Mouse (Mus musculus): ENCODE data around the gene Fam129c. TPM values are rescaled to one million over a fixed set of nuclear protein-coding genes. Genes with fewer than 3 reads are reported as not detected.
A peak's percentile ranks its signal among the peaks of the same experiment; 100 is the strongest.

Fam129c gene
- polyA plus RNA-seq, 1 experiment from 2014 or later: 3.6 TPM

DNA sequence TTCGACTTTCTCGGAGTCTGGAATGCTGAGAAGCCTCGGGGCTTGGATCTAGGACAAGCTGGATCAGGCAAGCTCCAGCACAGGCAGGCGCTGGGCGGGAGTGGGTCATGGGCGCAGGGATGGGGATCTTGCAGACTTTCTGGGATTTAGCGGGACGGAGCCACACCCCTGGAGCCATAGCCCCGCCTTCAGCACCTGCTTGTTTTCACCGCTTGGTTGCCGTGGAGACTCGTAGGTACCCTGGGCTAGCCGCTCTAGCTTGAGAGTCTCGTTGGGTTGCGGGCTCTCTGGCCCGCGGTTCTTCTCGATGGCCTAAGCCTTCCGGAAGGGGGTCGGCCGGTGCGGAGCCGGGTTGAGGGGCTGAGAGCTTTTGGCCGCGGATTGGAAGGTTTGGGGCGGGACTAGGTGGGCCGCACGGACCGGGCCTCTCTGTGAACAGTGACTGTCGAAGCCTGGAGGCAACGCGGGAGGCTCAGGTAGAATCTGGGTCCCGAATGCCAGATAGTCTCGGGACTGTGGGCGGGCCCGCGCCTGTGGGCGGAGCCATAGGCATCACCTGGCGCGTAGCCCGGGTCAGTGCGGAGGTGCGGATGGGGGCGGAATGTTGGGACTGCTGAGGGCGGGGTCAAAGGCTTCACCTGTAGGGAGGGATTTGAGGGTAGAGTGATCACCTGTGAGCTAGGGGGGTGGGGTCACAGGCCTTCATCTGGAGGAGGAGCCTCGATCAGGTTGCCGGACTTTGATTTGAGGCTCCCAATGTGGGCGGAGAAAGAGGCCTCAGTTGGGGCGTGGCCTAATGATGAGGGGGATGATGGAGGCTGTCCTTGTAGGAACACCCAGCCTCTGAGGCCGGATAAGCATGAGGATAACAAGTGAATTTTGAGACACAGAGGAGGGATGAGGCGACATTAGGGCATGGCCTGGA, 27.8 kb upstream of the Fam129c start:
- under 1% methylated on average over 51 of the region's 51 CpGs for WGBS
- Histone ChIP-seq H3K27me3 (ENCODE audit: control insufficient read depth, insufficient read depth, low read length) (peaks cover 9% of the 10 kb centered on the region), H3K36me3 (ENCODE audit: control insufficient read depth, insufficient read depth, low read length) (no peaks in the 10 kb centered on the region), H3K4me1 (ENCODE audit: control insufficient read depth, insufficient read depth, low read length) (peaks cover 9% of the 10 kb centered on the region; the same call in 1 of the 2 replicates), H3K4me3 (ENCODE audit: low read depth, low read length) (peak overlapping the region; percentile 67), H3K9ac (ENCODE audit: low read length) (peak overlapping the region; percentile 51), H3K27ac (ENCODE audit: low read depth, low read length) (0 out of 2 replicates have a peak overlapping the region, but pooled peaks have one; percentile 14), H3K4me2 (ENCODE audit: low read depth) (peak overlapping the region; percentile 87), H3K9me3 (ENCODE audit: control insufficient read depth, low read length) (no peaks in the 10 kb centered on the region)
- DNase-seq (ENCODE audit: low spot score) (peak; percentile 90), ATAC-seq (ENCODE audit: insufficient read depth, low FRiP score, low TSS enrichment) (peak; percentile 87)

DNA sequence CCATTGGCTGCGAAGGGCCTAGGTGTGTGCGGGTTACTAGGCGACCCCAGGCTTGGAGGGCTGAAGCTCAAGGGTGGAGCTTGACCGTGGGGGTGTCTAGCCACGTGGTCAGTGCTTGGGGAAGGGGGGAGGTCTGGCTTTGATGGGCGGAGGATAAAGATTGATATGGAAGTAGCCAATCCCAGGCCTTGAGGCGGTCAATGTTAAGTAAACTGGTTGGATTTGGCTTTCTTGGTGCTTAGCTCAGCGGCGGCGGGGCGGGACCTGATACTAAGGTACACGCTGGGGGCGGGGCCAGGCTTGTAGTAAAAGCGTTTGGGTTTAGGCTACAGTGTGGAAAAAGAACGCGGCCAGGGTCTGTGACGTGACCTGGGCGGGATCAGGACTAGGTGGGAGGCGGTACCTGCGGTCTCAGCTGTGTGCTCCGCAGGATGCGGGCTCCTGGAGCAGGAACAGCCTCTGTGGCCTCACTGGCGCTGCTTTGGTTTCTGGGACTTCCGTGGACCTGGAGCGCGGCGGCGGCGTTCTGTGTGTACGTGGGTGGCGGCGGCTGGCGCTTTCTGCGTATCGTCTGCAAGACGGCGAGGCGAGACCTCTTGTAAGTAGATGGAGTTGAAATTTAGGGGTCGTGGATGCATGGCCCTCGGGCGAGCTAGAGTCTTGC, 27.0 kb upstream of the Fam129c start:
- H3K4me3 ChIP-seq (ENCODE audit: low read depth, low read length): peak overlapping the region; percentile 67
- H3K27ac ChIP-seq (ENCODE audit: low read depth, low read length): 0 out of 2 replicates have a peak overlapping the region, but pooled peaks have one; percentile 14
- no peaks in the 10 kb centered on the region for H3K36me3 ChIP-seq (ENCODE audit: control insufficient read depth, insufficient read depth, low read length)
- peaks cover 9% of the 10 kb centered on the region for H3K27me3 ChIP-seq (ENCODE audit: control insufficient read depth, insufficient read depth, low read length)
- H3K9ac ChIP-seq (ENCODE audit: low read length): peak overlapping the region; percentile 51
- peaks cover 9% of the 10 kb centered on the region; the same call in 1 of the 2 replicates for H3K4me1 ChIP-seq (ENCODE audit: control insufficient read depth, insufficient read depth, low read length)
- ATAC-seq (ENCODE audit: insufficient read depth, low FRiP score, low TSS enrichment) (peak; percentile 84), DNase-seq (ENCODE audit: low spot score) (peak; percentile 85)
- no peaks in the 10 kb centered on the region for H3K9me3 ChIP-seq (ENCODE audit: control insufficient read depth, low read length)
- under 1% methylated on average over 41 of the region's 41 CpGs for WGBS
- peak overlapping the region; percentile 87 for H3K4me2 ChIP-seq (ENCODE audit: low read depth)

- Histone ChIP-seq H3K27ac (ENCODE audit: low read depth, low read length) (no peak overlapping the region), H3K36me3 (ENCODE audit: control insufficient read depth, insufficient read depth, low read length) (no peaks in the 10 kb centered on the region), H3K9me3 (ENCODE audit: control insufficient read depth, low read length) (no peaks in the 10 kb centered on the region), H3K4me3 (ENCODE audit: low read depth, low read length) (no peak overlapping the region), H3K4me1 (ENCODE audit: control insufficient read depth, insufficient read depth, low read length) (peaks cover 9% of the 10 kb centered on the region; the same call in 1 of the 2 replicates), H3K27me3 (ENCODE audit: control insufficient read depth, insufficient read depth, low read length) (peaks cover 9% of the 10 kb centered on the region), H3K9ac (ENCODE audit: low read length) (no peak overlapping the region), H3K4me2 (ENCODE audit: low read depth) (no peak overlapping the region)
- ATAC-seq (ENCODE audit: insufficient read depth, low FRiP score, low TSS enrichment) (no peak), DNase-seq (ENCODE audit: low spot score) (no peak)
- WGBS: 88% methylated on average over 2 of the region's 2 CpGs
Observed at GRCm38 (mm10) chr8:71572077-71572476, 25.4 kb upstream of the Fam129c start.

DNA sequence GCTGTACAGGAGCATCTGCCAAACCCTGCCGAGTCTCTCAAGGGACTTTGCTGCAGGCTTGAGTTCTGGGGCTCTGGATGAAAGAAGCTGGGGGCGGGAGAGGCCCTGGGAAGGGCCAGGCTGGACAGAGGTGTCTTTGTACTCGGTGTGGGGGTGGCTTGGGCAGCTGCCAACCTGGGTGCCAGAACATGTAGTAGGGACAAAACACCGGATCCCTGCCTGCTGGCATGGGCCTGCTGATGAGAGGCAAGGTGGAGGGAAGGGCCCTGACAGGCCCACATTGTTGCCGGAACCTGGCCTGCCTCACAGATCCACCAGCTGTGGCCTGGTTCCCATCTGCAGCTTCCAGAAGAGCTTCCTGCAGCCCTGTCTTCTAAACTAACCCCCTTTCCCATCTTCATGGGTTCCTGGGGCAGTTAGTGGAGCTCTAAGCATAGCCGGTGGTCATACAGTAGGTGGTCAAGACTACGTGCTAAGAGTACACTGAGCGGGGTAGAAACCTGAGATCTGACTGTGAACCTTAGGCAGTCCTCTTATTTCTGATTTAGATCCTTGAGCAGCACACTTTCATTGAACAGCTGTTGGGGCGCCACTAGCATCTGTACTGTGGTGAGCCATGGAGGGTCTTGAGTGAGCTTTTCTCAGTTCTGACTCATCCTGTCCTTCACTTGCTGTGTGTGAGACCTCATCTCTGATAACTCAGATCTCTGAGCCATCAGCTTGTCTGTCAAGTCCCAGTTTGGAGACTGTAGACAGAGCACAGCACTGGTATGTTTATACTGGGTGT, 24.4 kb upstream of the Fam129c start:
- Histone ChIP-seq H3K27me3 (ENCODE audit: control insufficient read depth, insufficient read depth, low read length) (peaks cover 9% of the 10 kb centered on the region), H3K9ac (ENCODE audit: low read length) (no peak overlapping the region), H3K4me3 (ENCODE audit: low read depth, low read length) (no peak overlapping the region), H3K4me2 (ENCODE audit: low read depth) (no peak overlapping the region), H3K27ac (ENCODE audit: low read depth, low read length) (no peak overlapping the region), H3K36me3 (ENCODE audit: control insufficient read depth, insufficient read depth, low read length) (no peaks in the 10 kb centered on the region), H3K9me3 (ENCODE audit: control insufficient read depth, low read length) (no peaks in the 10 kb centered on the region), H3K4me1 (ENCODE audit: control insufficient read depth, insufficient read depth, low read length) (peaks cover 9% of the 10 kb centered on the region; the same call in 1 of the 2 replicates)
- DNase-seq (ENCODE audit: low spot score) (no peak), ATAC-seq (ENCODE audit: insufficient read depth, low FRiP score, low TSS enrichment) (no peak)
- WGBS: 83% methylated on average over 9 of the region's 9 CpGs

- no peak overlapping the region for H3K27ac ChIP-seq (ENCODE audit: low read depth, low read length)
- no peaks in the 10 kb centered on the region for H3K27me3 ChIP-seq (ENCODE audit: control insufficient read depth, insufficient read depth, low read length)
- H3K9me3 ChIP-seq (ENCODE audit: control insufficient read depth, low read length): no peaks in the 10 kb centered on the region
- ATAC-seq (ENCODE audit: insufficient read depth, low FRiP score, low TSS enrichment) (no peak), DNase-seq (ENCODE audit: low spot score) (no peak)
- no peak overlapping the region for H3K4me3 ChIP-seq (ENCODE audit: low read depth, low read length)
- peaks cover 9% of the 10 kb centered on the region; the same call in 1 of the 2 replicates for H3K4me1 ChIP-seq (ENCODE audit: control insufficient read depth, insufficient read depth, low read length)
- H3K36me3 ChIP-seq (ENCODE audit: control insufficient read depth, insufficient read depth, low read length): no peaks in the 10 kb centered on the region
- no peak overlapping the region for H3K9ac ChIP-seq (ENCODE audit: low read length)
- 80% methylated on average over 7 of the region's 7 CpGs for WGBS
- H3K4me2 ChIP-seq (ENCODE audit: low read depth): no peak overlapping the region
Observed at GRCm38 (mm10) chr8:71574426-71574825, 23.0 kb upstream of the Fam129c start.

GRCm38 (mm10) chr8:71575020-71575419, 22.4 kb upstream of the Fam129c start:
- no peaks in the 10 kb centered on the region for H3K9me3 ChIP-seq (ENCODE audit: control insufficient read depth, low read length)
- H3K4me1 ChIP-seq (ENCODE audit: control insufficient read depth, insufficient read depth, low read length): peaks cover 9% of the 10 kb centered on the region; the same call in 1 of the 2 replicates
- H3K4me2 ChIP-seq (ENCODE audit: low read depth): no peak overlapping the region
- 67% methylated on average over 1 of the region's 1 CpGs for WGBS
- ATAC-seq (ENCODE audit: insufficient read depth, low FRiP score, low TSS enrichment) (no peak), DNase-seq (ENCODE audit: low spot score) (no peak)
- H3K27me3 ChIP-seq (ENCODE audit: control insufficient read depth, insufficient read depth, low read length): no peaks in the 10 kb centered on the region
- no peak overlapping the region for H3K27ac ChIP-seq (ENCODE audit: low read depth, low read length)
- H3K4me3 ChIP-seq (ENCODE audit: low read depth, low read length): no peak overlapping the region
- no peaks in the 10 kb centered on the region for H3K36me3 ChIP-seq (ENCODE audit: control insufficient read depth, insufficient read depth, low read length)
- no peak overlapping the region for H3K9ac ChIP-seq (ENCODE audit: low read length)

GRCm38 (mm10) chr8:71577856-71578387, 19.5 kb upstream of the Fam129c start:
- ATAC-seq (ENCODE audit: insufficient read depth, low FRiP score, low TSS enrichment) (no peak), DNase-seq (ENCODE audit: low spot score) (no peak)
- Histone ChIP-seq H3K27ac (ENCODE audit: low read depth, low read length) (no peak overlapping the region), H3K9ac (ENCODE audit: low read length) (no peak overlapping the region), H3K4me2 (ENCODE audit: low read depth) (no peak overlapping the region), H3K4me1 (ENCODE audit: control insufficient read depth, insufficient read depth, low read length) (no peaks in the 10 kb centered on the region), H3K9me3 (ENCODE audit: control insufficient read depth, low read length) (no peaks in the 10 kb centered on the region), H3K27me3 (ENCODE audit: control insufficient read depth, insufficient read depth, low read length) (no peaks in the 10 kb centered on the region), H3K4me3 (ENCODE audit: low read depth, low read length) (no peak overlapping the region), H3K36me3 (ENCODE audit: control insufficient read depth, insufficient read depth, low read length) (no peaks in the 10 kb centered on the region; the same call in 1 of the 2 replicates)
- WGBS: 73% methylated on average over 4 of the region's 4 CpGs

DNA sequence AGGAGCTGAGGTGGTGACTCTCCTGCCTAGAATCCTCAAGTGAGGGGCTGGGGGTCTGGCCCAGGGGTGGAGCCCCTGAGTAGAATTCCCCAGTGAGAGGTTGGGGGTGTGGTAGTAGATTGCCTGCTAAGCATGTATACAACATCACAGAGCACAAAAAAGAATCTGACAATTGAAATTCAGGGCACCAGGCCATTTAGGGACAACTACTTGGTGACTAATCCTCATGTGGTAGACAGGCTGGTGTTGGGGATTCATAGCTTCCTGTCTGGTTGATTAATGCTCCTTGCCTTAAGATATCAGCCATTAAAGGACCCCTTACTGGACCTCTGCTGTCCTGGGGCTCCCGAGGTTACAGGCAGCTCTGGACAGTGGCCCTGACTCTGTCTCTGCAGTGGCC, 18.4 kb upstream of the Fam129c start:
- H3K9me3 ChIP-seq (ENCODE audit: control insufficient read depth, low read length): no peaks in the 10 kb centered on the region
- no peaks in the 10 kb centered on the region for H3K4me1 ChIP-seq (ENCODE audit: control insufficient read depth, insufficient read depth, low read length)
- no peak overlapping the region for H3K27ac ChIP-seq (ENCODE audit: low read depth, low read length)
- H3K4me2 ChIP-seq (ENCODE audit: low read depth): no peak overlapping the region
- DNase-seq (ENCODE audit: low spot score) (no peak), ATAC-seq (ENCODE audit: insufficient read depth, low FRiP score, low TSS enrichment) (no peak)
- no peak overlapping the region for H3K9ac ChIP-seq (ENCODE audit: low read length)
- H3K36me3 ChIP-seq (ENCODE audit: control insufficient read depth, insufficient read depth, low read length): no peaks in the 10 kb centered on the region; the same call in 1 of the 2 replicates
- 83% methylated on average over 1 of the region's 1 CpGs for WGBS
- no peaks in the 10 kb centered on the region for H3K27me3 ChIP-seq (ENCODE audit: control insufficient read depth, insufficient read depth, low read length)
- no peak overlapping the region for H3K4me3 ChIP-seq (ENCODE audit: low read depth, low read length)

All from neural tube, embryonic 11.5 days (tissue).